Mouse (Mus musculus): Measurements from ENCODE around the gene Hoxa13. TPM values are rescaled to one million over a fixed set of nuclear protein-coding genes. Genes with fewer than 3 reads are reported as not detected.

Hoxa13 gene
- polyA plus RNA-seq, 1 experiment from 2014 or later, result 0.15 TPM

DNA sequence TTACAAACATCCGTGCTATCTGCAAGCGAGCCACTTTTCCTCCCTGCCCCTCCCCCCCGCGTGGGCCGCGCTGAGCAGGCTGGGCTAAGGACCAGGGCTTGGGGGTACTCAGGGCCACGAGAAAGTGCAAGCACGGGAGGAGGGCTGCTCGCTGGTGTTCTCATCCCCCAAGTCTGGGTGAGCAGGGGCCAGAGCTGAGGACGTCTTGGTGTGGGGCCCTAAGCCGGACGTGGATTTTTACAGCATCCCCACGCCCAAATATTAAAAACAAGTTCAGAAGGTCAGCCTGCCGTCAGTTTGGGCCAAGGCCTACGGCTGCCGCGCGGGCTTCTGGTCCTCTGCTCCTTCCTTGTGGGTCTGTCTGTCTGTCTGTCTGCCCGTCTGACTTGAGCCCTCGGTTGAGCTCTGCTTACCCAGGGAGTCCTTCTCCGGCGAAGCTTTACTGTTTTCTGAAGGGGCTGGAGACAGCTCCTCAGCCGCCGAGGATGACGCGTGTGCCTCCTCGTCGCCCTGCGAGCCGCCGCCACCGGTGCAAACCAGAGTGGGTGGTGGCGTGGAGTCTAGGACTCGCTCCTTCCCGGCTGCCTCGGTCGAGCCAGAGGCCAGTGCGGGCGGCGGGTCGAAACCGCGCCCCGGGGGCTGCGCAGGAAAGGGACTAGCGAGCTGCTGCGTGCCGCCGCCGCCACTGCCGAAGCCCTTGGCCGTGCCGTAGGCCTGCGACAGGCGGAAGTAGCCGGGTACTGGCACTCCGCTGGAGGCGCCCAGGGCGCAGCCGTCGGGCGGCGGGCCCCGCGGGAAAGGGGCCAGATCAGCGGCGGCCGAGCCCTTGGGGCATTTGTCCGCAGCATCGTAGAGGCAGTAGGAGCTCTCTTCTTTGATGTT lies 26.9 kb downstream of the Hoxa13 start:
- Histone ChIP-seq H3K9me3 (ENCODE audit: low read length) (no peaks in the 10 kb centered on the region), H3K4me3 (ENCODE audit: low read length) (peak overlapping the region; percentile 83), H3K4me1 (ENCODE audit: insufficient read depth, low read length) (peaks cover 22% of the 10 kb centered on the region), H3K36me3 (ENCODE audit: insufficient read depth, low read length) (peaks cover 7% of the 10 kb centered on the region; the same call in 1 of the 2 replicates), H3K9ac (replicated peaks; ENCODE audit: low read length) (peak overlapping the region; percentile 99), H3K27ac (ENCODE audit: low read length) (peak overlapping the region; percentile 86), H3K27me3 (ENCODE audit: insufficient read depth, low read length) (no peaks in the 10 kb centered on the region), H3K4me2 (replicated peaks; ENCODE audit: low read depth, low read length) (peak overlapping the region; percentile 84)
- ATAC-seq (ENCODE audit: low FRiP score, low TSS enrichment), result peak; percentile 60
- WGBS, result under 1% methylated on average over 70 of the region's 70 CpGs

DNA sequence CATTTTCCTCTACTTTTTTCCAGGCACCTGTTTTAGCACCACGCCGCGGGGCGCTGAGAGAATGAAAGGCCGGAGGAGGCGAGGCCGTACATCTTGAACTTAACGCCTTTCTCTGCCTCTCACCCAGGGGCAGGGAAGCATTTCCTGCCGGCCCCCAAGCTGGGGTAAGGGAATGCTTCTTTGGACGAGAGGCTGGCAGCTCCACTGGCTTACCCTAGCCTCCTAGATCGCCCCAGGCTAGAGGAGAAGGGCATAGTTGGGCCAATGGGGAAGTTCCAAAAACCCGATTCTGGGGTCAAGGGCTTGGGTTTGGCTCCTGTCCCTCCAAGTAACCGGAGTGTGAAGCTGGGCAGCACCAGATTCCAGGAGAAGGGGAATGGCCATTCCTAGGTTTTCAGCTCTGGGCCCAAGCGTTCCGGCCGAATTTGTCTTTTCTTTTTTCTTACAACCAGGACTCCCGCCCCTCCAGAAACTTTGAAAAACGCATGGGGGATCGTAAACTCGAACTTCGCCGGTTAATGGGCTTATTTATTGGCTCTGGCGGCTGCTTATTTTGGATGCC lies 27.6 kb downstream of the Hoxa13 start:
- Histone ChIP-seq H3K36me3 (ENCODE audit: insufficient read depth, low read length) (peaks cover 7% of the 10 kb centered on the region; the same call in 1 of the 2 replicates), H3K4me1 (ENCODE audit: insufficient read depth, low read length) (peaks cover 25% of the 10 kb centered on the region), H3K27ac (ENCODE audit: low read length) (peak overlapping the region; percentile 86), H3K9me3 (ENCODE audit: low read length) (no peaks in the 10 kb centered on the region), H3K9ac (replicated peaks; ENCODE audit: low read length) (peak overlapping the region; percentile 99), H3K4me2 (replicated peaks; ENCODE audit: low read depth, low read length) (peak overlapping the region; percentile 84), H3K4me3 (ENCODE audit: low read length) (peak overlapping the region; percentile 83), H3K27me3 (ENCODE audit: insufficient read depth, low read length) (no peaks in the 10 kb centered on the region)
- ATAC-seq (ENCODE audit: low FRiP score, low TSS enrichment), result no peak
- 1% methylated on average over 23 of the region's 23 CpGs for WGBS

- Histone ChIP-seq H3K4me1 (ENCODE audit: insufficient read depth, low read length) (peaks cover 30% of the 10 kb centered on the region), H3K27ac (ENCODE audit: low read length) (peak overlapping the region; percentile 86), H3K4me3 (ENCODE audit: low read length) (peak overlapping the region; percentile 83), H3K36me3 (ENCODE audit: insufficient read depth, low read length) (peaks cover 7% of the 10 kb centered on the region; the same call in 1 of the 2 replicates), H3K4me2 (replicated peaks; ENCODE audit: low read depth, low read length) (peak overlapping the region; percentile 84), H3K27me3 (ENCODE audit: insufficient read depth, low read length) (no peaks in the 10 kb centered on the region), H3K9me3 (ENCODE audit: low read length) (no peaks in the 10 kb centered on the region), H3K9ac (replicated peaks; ENCODE audit: low read length) (peak overlapping the region; percentile 99)
- under 1% methylated on average over 18 of the region's 18 CpGs for WGBS
- no peak for ATAC-seq (ENCODE audit: low FRiP score, low TSS enrichment)
Observed at GRCm38 (mm10) chr6:52232568-52232965, 28.1 kb downstream of the Hoxa13 start.

GRCm38 (mm10) chr6:52231885-52232567 lies 28.7 kb downstream of the Hoxa13 start:
- peak overlapping the region; percentile 86 for H3K27ac ChIP-seq (ENCODE audit: low read length)
- peaks cover 33% of the 10 kb centered on the region for H3K4me1 ChIP-seq (ENCODE audit: insufficient read depth, low read length)
- H3K27me3 ChIP-seq (ENCODE audit: insufficient read depth, low read length), result no peaks in the 10 kb centered on the region
- H3K36me3 ChIP-seq (ENCODE audit: insufficient read depth, low read length), result peaks cover 7% of the 10 kb centered on the region; the same call in 1 of the 2 replicates
- no peak for ATAC-seq (ENCODE audit: low FRiP score, low TSS enrichment)
- under 1% methylated on average over 18 of the region's 18 CpGs for WGBS
- peak overlapping the region; percentile 99 for H3K9ac ChIP-seq (replicated peaks; ENCODE audit: low read length)
- H3K9me3 ChIP-seq (ENCODE audit: low read length), result no peaks in the 10 kb centered on the region
- H3K4me2 ChIP-seq (replicated peaks; ENCODE audit: low read depth, low read length), result peak overlapping the region; percentile 84
- peak overlapping the region; percentile 83 for H3K4me3 ChIP-seq (ENCODE audit: low read length)

DNA sequence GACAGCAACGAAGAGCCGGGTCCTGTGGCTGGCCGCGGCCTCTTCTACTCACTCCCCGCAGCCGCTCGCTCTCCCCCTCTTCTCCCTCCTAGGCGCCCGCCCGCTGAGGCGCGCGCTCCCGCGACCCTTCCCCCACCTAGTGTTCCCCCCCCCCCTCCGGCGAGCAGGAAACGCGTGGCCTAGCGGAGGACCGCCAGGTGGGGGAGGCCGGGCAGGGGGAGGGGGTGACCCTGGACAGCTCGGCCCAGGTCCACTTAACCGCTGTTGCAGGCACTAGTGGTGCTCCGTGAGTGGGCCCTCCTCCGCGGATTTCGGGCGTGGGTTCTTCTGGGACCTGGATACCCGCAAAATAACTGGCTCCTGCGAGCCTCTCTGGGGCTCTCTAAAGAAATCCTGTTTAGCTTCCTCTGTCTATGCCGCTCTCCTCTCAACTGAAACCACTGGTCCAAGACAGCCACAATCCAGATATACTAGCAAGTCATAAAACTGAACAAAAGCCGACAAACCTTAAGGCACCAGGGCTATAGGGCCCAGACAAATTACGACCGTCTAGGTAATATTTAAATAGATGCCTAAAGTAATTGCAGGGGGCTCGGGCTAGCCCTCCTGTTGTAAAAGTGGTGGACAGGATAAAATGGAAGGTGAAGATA lies 30.0 kb downstream of the Hoxa13 start, which contains the start of gene Hoxa9:
TSS of gene Hoxa9 (minus strand) at position 574 of the 650 bp plus-strand sequence.
- no peaks in the 10 kb centered on the region for H3K9me3 ChIP-seq (ENCODE audit: low read length)
- ATAC-seq (ENCODE audit: low FRiP score, low TSS enrichment), result peak; percentile 52
- peak within 1 kb of the TSS; percentile 97 for H3K27ac ChIP-seq (ENCODE audit: low read length)
- H3K27me3 ChIP-seq (ENCODE audit: insufficient read depth, low read length), result no peaks in the 10 kb centered on the region
- H3K4me2 ChIP-seq (replicated peaks; ENCODE audit: low read depth, low read length), result peak within 1 kb of the TSS; percentile 84
- peak within 1 kb of the TSS; percentile 99 for H3K9ac ChIP-seq (replicated peaks; ENCODE audit: low read length)
- H3K36me3 ChIP-seq (ENCODE audit: insufficient read depth, low read length), result peaks cover 7% of the 10 kb centered on the region; the same call in 1 of the 2 replicates
- H3K4me1 ChIP-seq (ENCODE audit: insufficient read depth, low read length), result peaks cover 19% of the 10 kb centered on the region
- peak within 1 kb of the TSS; percentile 83 for H3K4me3 ChIP-seq (ENCODE audit: low read length)
- 1% methylated on average over 16 of the region's 36 CpGs for WGBS

DNA sequence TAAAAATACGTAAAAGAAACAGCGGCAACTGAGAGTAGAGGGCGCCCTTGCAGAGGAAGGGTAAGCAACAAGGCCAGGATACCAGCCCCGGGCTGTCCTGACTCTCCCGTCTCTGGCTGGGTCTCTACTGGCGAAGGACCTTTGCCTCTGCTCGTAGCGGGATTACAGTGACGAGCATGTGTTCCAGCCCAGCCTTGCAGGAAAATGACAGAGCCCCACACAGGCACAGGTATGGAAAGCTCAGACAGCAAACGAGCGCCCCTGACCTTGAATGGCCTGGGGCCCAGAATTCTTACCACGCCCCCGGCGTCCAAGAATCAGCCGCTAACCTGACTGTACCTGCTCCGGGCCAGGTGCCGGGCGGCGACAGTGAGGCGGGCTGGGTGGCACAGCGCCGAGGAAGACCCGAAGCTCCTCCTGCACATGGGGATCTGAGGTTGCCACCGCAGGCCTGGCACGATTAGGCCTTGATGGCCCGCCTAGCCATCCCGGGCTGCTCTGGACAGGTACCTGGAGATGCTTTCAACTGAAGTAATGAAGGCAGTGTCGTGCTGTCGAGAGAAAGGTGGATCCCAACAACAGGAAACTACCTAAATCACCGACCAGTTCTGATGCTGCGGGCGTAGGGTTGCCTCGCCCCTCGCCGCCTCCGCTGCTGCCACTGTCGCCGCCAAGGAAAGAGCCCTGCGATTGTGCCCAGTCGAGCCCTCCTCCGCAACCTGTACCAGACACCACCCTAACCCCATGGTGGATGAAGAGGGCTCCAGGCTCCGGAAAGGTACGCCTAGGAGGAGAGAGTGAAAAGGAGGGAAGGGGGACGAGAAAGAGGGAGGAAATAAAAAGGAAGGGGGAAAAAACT lies 30.9 kb downstream of the Hoxa13 start:
- H3K36me3 ChIP-seq (ENCODE audit: insufficient read depth, low read length), result peaks cover 7% of the 10 kb centered on the region; the same call in 1 of the 2 replicates
- peak overlapping the region; percentile 91 for H3K9ac ChIP-seq (replicated peaks; ENCODE audit: low read length)
- H3K27me3 ChIP-seq (ENCODE audit: insufficient read depth, low read length), result no peaks in the 10 kb centered on the region
- under 1% methylated on average over 43 of the region's 44 CpGs for WGBS
- H3K4me2 ChIP-seq (replicated peaks; ENCODE audit: low read depth, low read length), result peak overlapping the region; percentile 83
- peak overlapping the region; percentile 97 for H3K27ac ChIP-seq (ENCODE audit: low read length)
- no peaks in the 10 kb centered on the region for H3K9me3 ChIP-seq (ENCODE audit: low read length)
- H3K4me1 ChIP-seq (ENCODE audit: insufficient read depth, low read length), result peaks cover 11% of the 10 kb centered on the region
- H3K4me3 ChIP-seq (ENCODE audit: low read length), result peak overlapping the region; percentile 69
- no peak for ATAC-seq (ENCODE audit: low FRiP score, low TSS enrichment)

- no peaks in the 10 kb centered on the region for H3K27me3 ChIP-seq (ENCODE audit: insufficient read depth, low read length)
- ATAC-seq (ENCODE audit: low FRiP score, low TSS enrichment), result no peak
- peak overlapping the region; percentile 83 for H3K4me2 ChIP-seq (replicated peaks; ENCODE audit: low read depth, low read length)
- H3K9me3 ChIP-seq (ENCODE audit: low read length), result no peaks in the 10 kb centered on the region
- H3K9ac ChIP-seq (replicated peaks; ENCODE audit: low read length), result peak overlapping the region; percentile 91
- H3K36me3 ChIP-seq (ENCODE audit: insufficient read depth, low read length), result peaks cover 12% of the 10 kb centered on the region; the same call in 1 of the 2 replicates
- H3K27ac ChIP-seq (ENCODE audit: low read length), result peak overlapping the region; percentile 97
- under 1% methylated on average over 38 of the region's 38 CpGs for WGBS
- H3K4me1 ChIP-seq (ENCODE audit: insufficient read depth, low read length), result peaks cover 10% of the 10 kb centered on the region
- H3K4me3 ChIP-seq (ENCODE audit: low read length), result peak overlapping the region; percentile 69
Observed at GRCm38 (mm10) chr6:52228475-52229465, 31.9 kb downstream of the Hoxa13 start.
